Mouse (Mus musculus): ENCODE measurements at regions not wholly inside any gene's neighbourhood (a gene's known extent, or its start where the extent isn't known, plus 50 kb on each side); places are given as distances from the start of the nearest gene placed in this dataset.
A peak's percentile ranks its signal among the peaks of the same experiment; 100 is the strongest.

- Histone ChIP-seq H3K4me1 (ENCODE audit: control insufficient read depth, insufficient read depth, low read length) (no peaks in the 10 kb centered on the region), H3K4me2 (ENCODE audit: low read depth, low read length) (no peak overlapping the region), H3K4me3 (ENCODE audit: low read depth, low read length) (no peak overlapping the region), H3K9ac (ENCODE audit: low read depth, low read length) (no peak overlapping the region), H3K27ac (replicated peaks; ENCODE audit: low read depth, low read length) (no peak overlapping the region), H3K36me3 (ENCODE audit: control insufficient read depth, insufficient read depth, low read length) (no peaks in the 10 kb centered on the region), H3K27me3 (replicated peaks; ENCODE audit: control insufficient read depth, insufficient read depth, low read length) (no peaks in the 10 kb centered on the region), H3K9me3 (ENCODE audit: control insufficient read depth, low read length) (no peaks in the 10 kb centered on the region)
- ATAC-seq (ENCODE audit: low read depth) (no peak), DNase-seq (ENCODE audit: low spot score) (no peak)
- 74% methylated on average over 5 of the region's 5 CpGs for WGBS
Observed at GRCm38 (mm10) chr12:118488038-118488437, 186.8 kb upstream of the Sp4 start.

- Histone ChIP-seq H3K9ac (ENCODE audit: low read depth, low read length) (no peak overlapping the region), H3K27ac (replicated peaks; ENCODE audit: low read depth, low read length) (no peak overlapping the region), H3K4me3 (ENCODE audit: low read depth, low read length) (no peak overlapping the region), H3K27me3 (replicated peaks; ENCODE audit: control insufficient read depth, insufficient read depth, low read length) (no peaks in the 10 kb centered on the region), H3K4me1 (ENCODE audit: control insufficient read depth, insufficient read depth, low read length) (no peaks in the 10 kb centered on the region), H3K4me2 (ENCODE audit: low read depth, low read length) (no peak overlapping the region), H3K9me3 (ENCODE audit: control insufficient read depth, low read length) (no peaks in the 10 kb centered on the region), H3K36me3 (ENCODE audit: control insufficient read depth, insufficient read depth, low read length) (no peaks in the 10 kb centered on the region)
- ATAC-seq (ENCODE audit: low read depth) (no peak), DNase-seq (ENCODE audit: low spot score) (no peak)
- WGBS: 83% methylated on average over 6 of the region's 6 CpGs
Observed at GRCm38 (mm10) chr12:118486434-118486833, 185.2 kb upstream of the Sp4 start.

- DNase-seq (ENCODE audit: low spot score): no peak
- WGBS: 57% methylated on average over 2 of the region's 2 CpGs
Observed at GRCm38 (mm10) chr12:118481347-118481746, 180.1 kb upstream of the Sp4 start.

GRCm38 (mm10) chr12:118474732-118475131 is 173.5 kb upstream of the Sp4 start:
- WGBS: 79% methylated on average over 3 of the region's 3 CpGs
- H3K9me3 ChIP-seq (ENCODE audit: control insufficient read depth, low read length): no peaks in the 10 kb centered on the region
- H3K9ac ChIP-seq (ENCODE audit: low read depth, low read length): no peak overlapping the region
- ATAC-seq (ENCODE audit: low read depth) (no peak), DNase-seq (ENCODE audit: low spot score) (no peak)
- H3K4me3 ChIP-seq (ENCODE audit: low read depth, low read length): no peak overlapping the region
- H3K36me3 ChIP-seq (ENCODE audit: control insufficient read depth, insufficient read depth, low read length): no peaks in the 10 kb centered on the region
- no peak overlapping the region for H3K27ac ChIP-seq (replicated peaks; ENCODE audit: low read depth, low read length)
- H3K4me1 ChIP-seq (ENCODE audit: control insufficient read depth, insufficient read depth, low read length): 0 out of 2 replicates have a peak, but pooled peaks cover 3% of the 10 kb centered on the region
- H3K4me2 ChIP-seq (ENCODE audit: low read depth, low read length): no peak overlapping the region
- H3K27me3 ChIP-seq (replicated peaks; ENCODE audit: control insufficient read depth, insufficient read depth, low read length): no peaks in the 10 kb centered on the region

More at GRCm38 (mm10) chr12:118481347-118481746, 180.1 kb upstream of the Sp4 start:
- no peaks in the 10 kb centered on the region for H3K4me1 ChIP-seq (ENCODE audit: control insufficient read depth, insufficient read depth, low read length)
- no peaks in the 10 kb centered on the region for H3K36me3 ChIP-seq (ENCODE audit: control insufficient read depth, insufficient read depth, low read length)
- ATAC-seq (ENCODE audit: low read depth): no peak
- no peaks in the 10 kb centered on the region for H3K9me3 ChIP-seq (ENCODE audit: control insufficient read depth, low read length)
- no peak overlapping the region for H3K4me3 ChIP-seq (ENCODE audit: low read depth, low read length)
- H3K27ac ChIP-seq (replicated peaks; ENCODE audit: low read depth, low read length): no peak overlapping the region
- H3K4me2 ChIP-seq (ENCODE audit: low read depth, low read length): no peak overlapping the region
- H3K27me3 ChIP-seq (replicated peaks; ENCODE audit: control insufficient read depth, insufficient read depth, low read length): no peaks in the 10 kb centered on the region
- no peak overlapping the region for H3K9ac ChIP-seq (ENCODE audit: low read depth, low read length)

- H3K27ac ChIP-seq (replicated peaks; ENCODE audit: low read depth, low read length): no peak overlapping the region
- no peak for ATAC-seq (ENCODE audit: low read depth)
- no peak overlapping the region for H3K4me2 ChIP-seq (ENCODE audit: low read depth, low read length)
- H3K9me3 ChIP-seq (ENCODE audit: control insufficient read depth, low read length): 0 out of 2 replicates have a peak, but pooled peaks cover 4% of the 10 kb centered on the region
- H3K9ac ChIP-seq (ENCODE audit: low read depth, low read length): no peak overlapping the region
- 75% methylated on average over 3 of the region's 3 CpGs for WGBS
- H3K36me3 ChIP-seq (ENCODE audit: control insufficient read depth, insufficient read depth, low read length): no peaks in the 10 kb centered on the region
- H3K4me3 ChIP-seq (ENCODE audit: low read depth, low read length): no peak overlapping the region
- DNase-seq (ENCODE audit: low spot score): no peak
- no peaks in the 10 kb centered on the region for H3K4me1 ChIP-seq (ENCODE audit: control insufficient read depth, insufficient read depth, low read length)
- H3K27me3 ChIP-seq (replicated peaks; ENCODE audit: control insufficient read depth, insufficient read depth, low read length): no peaks in the 10 kb centered on the region; the same call in 1 of the 2 replicates
Observed at GRCm38 (mm10) chr12:118466837-118467236, 165.6 kb upstream of the Sp4 start.

GRCm38 (mm10) chr12:118457493-118458408 is 156.5 kb upstream of the Sp4 start:
- peaks cover 55% of the 10 kb centered on the region for H3K27me3 ChIP-seq (replicated peaks; ENCODE audit: control insufficient read depth, insufficient read depth, low read length)
- no peaks in the 10 kb centered on the region for H3K4me1 ChIP-seq (ENCODE audit: control insufficient read depth, insufficient read depth, low read length)
- 0 out of 2 replicates have a peak overlapping the region, but pooled peaks have one; percentile 30 for H3K9ac ChIP-seq (ENCODE audit: low read depth, low read length)
- peak overlapping the region; percentile 28 for H3K4me3 ChIP-seq (ENCODE audit: low read depth, low read length)
- peak; percentile 81 for DNase-seq (ENCODE audit: low spot score)
- H3K4me2 ChIP-seq (ENCODE audit: low read depth, low read length): peak overlapping the region; percentile 50
- no peaks in the 10 kb centered on the region for H3K36me3 ChIP-seq (ENCODE audit: control insufficient read depth, insufficient read depth, low read length)
- WGBS: 9% methylated on average over 36 of the region's 36 CpGs
- no peaks in the 10 kb centered on the region for H3K9me3 ChIP-seq (ENCODE audit: control insufficient read depth, low read length)
- no peak overlapping the region for H3K27ac ChIP-seq (replicated peaks; ENCODE audit: low read depth, low read length)
- ATAC-seq (ENCODE audit: low read depth): peak; percentile 91

- Histone ChIP-seq H3K9me3 (ENCODE audit: control insufficient read depth, low read length) (no peaks in the 10 kb centered on the region), H3K36me3 (ENCODE audit: control insufficient read depth, insufficient read depth, low read length) (no peaks in the 10 kb centered on the region), H3K4me3 (ENCODE audit: low read depth, low read length) (no peak overlapping the region), H3K4me1 (ENCODE audit: control insufficient read depth, insufficient read depth, low read length) (no peaks in the 10 kb centered on the region), H3K27ac (replicated peaks; ENCODE audit: low read depth, low read length) (no peak overlapping the region), H3K27me3 (replicated peaks; ENCODE audit: control insufficient read depth, insufficient read depth, low read length) (peaks cover 46% of the 10 kb centered on the region), H3K4me2 (ENCODE audit: low read depth, low read length) (no peak overlapping the region), H3K9ac (ENCODE audit: low read depth, low read length) (no peak overlapping the region)
- ATAC-seq (ENCODE audit: low read depth): no peak
- peak; percentile 57 for DNase-seq (ENCODE audit: low spot score)
- 21% methylated on average over 1 of the region's 1 CpGs for WGBS
Observed at GRCm38 (mm10) chr12:118455609-118456008, 154.4 kb upstream of the Sp4 start.

- 58% methylated on average over 3 of the region's 3 CpGs for WGBS
- H3K4me2 ChIP-seq (ENCODE audit: low read depth, low read length): no peak overlapping the region
Observed at GRCm38 (mm10) chr12:118439626-118440025, 138.4 kb upstream of the Sp4 start.

More at GRCm38 (mm10) chr12:118439626-118440025, 138.4 kb upstream of the Sp4 start:
- Histone ChIP-seq H3K4me3 (ENCODE audit: low read depth, low read length) (no peak overlapping the region), H3K27me3 (replicated peaks; ENCODE audit: control insufficient read depth, insufficient read depth, low read length) (no peaks in the 10 kb centered on the region), H3K4me1 (ENCODE audit: control insufficient read depth, insufficient read depth, low read length) (no peaks in the 10 kb centered on the region), H3K9me3 (ENCODE audit: control insufficient read depth, low read length) (no peaks in the 10 kb centered on the region), H3K9ac (ENCODE audit: low read depth, low read length) (no peak overlapping the region), H3K36me3 (ENCODE audit: control insufficient read depth, insufficient read depth, low read length) (no peaks in the 10 kb centered on the region), H3K27ac (replicated peaks; ENCODE audit: low read depth, low read length) (no peak overlapping the region)
- DNase-seq (ENCODE audit: low spot score): no peak
- ATAC-seq (ENCODE audit: low read depth): 0 out of 2 replicates have a peak, but pooled peaks have one; percentile 30

All from embryonic facial prominence, embryonic 14.5 days (tissue).